Mouse (Mus musculus) ES-E14 (cell line): ENCODE measurements at regions not wholly inside any gene's neighbourhood (a gene's known extent, or its start where the extent isn't known, plus 50 kb on each side); places are given as distances from the start of the nearest gene placed in this dataset.

Source experiments
- CHD2 ChIP-seq: IDR thresholded peaks from 2 replicates; pipeline ENCODE4 v1.6.1; 2014; ENCODE audit warnings: mild to moderate bottlenecking, low read depth, low read length, inconsistent platforms
- HCFC1 ChIP-seq: IDR thresholded peaks from 2 replicates; pipeline ENCODE4 v1.6.1; 2012; ENCODE audit warnings: low read length, inconsistent platforms, borderline replicate concordance; ENCODE audit not compliant: insufficient read depth
- MAFK ChIP-seq: IDR thresholded peaks from 2 replicates; pipeline ENCODE4 v1.6.1; 2014; ENCODE audit warnings: mild to moderate bottlenecking, low read depth, low read length, inconsistent platforms; ENCODE audit not compliant: insufficient read depth
- ZC3H11A ChIP-seq: IDR thresholded peaks from 2 replicates; pipeline ENCODE4 v1.6.1; 2012; ENCODE audit warnings: low read depth, mild to moderate bottlenecking, inconsistent platforms, low read length, borderline replicate concordance
- ZNF384 ChIP-seq: IDR thresholded peaks from 2 replicates; pipeline ENCODE4 v1.6.1; 2012; ENCODE audit warnings: low read depth, low read length, inconsistent platforms

DNA sequence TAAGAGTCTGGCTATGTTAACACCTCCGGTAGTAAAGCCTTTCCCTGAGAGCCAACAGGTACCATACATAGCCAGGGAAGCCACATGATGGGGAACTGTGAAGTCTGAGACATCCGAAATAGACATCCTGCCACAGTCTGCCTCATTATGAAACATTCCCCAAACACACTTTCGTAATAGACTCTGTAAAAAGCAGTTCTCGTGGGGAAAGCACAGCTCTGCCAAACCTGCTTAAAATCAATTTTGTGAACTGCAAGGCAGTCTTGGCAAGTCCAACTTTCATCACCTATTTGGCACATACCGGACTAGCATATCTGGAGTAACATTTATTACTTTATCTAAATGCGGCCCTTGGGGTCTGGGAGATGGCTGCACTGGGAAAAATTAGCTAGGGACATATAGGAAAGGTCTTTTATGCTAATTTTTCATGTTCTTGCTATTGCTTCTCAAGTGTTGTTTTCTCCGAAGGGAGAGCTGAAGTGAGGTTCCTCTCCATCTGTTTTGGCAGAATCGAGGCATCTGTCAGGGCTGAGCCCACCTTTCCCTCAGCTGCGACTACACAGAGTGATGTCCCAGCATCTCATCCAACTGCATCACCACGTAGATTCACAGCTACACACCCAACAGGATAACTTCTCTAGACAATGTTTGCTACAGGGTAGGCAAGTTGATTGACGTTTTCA, 86.8 kb upstream of the Phactr1 start:
- TF ChIP-seq HCFC1 (no peak), ZNF384 (no peak), CHD2 (no peak), ZC3H11A (no peak), MAFK (no peak)
